Mouse (Mus musculus) CD4-positive helper T cell, adult 2 months (primary cell): ENCODE measurements around the gene Olfr1493-ps1.

ENCODE experiments used
- DNase-seq: peaks from one replicate; pipeline ENCODE4 v3.0.0-alpha.2; 2012; ENCODE audit warnings: low read depth, missing footprints, low spot score

Olfr1493-ps1 gene

DNA sequence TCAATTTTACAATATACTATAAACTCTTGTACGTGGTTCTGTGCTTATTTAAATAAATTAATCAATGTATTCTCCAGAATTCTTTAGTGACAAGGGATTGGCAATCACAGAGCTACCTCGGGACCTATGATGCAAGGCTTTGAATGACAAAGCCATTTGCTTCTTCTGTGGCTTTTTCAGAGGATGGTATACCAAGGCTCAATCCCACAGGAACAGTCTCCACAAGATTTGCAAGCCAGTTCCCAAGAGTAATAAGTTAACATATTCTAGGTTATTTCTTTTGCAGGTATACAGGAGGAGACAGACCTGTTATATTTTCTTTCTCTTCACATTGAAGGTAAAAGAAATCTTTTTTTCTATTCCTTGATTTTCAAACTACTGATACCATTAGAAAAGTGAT lies at the start of gene Olfr1493-ps1:
TSS of gene Olfr1493-ps1 (plus strand) at position 301 of the 400 bp plus-strand sequence.
- no peak for DNase-seq

DNA sequence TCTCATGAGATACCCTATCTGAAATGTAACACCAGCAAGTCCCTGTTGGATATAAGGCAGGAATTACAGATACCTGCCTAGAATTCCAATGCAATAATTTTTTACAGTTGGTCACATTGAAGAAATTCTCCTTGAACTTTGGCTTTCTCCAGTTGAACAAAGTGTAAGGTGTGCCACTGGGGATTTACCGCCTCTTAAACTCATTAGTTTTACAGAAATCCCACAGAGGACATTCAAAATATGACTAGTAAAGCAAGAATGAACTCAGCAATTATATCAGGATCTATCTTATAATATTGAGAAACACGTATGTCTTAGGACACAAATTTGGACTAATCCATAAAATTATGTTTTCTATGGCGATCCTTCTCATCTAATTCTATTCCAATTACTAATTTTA lies 26.1 kb upstream of the Olfr1493-ps1 start, which contains the start of gene Olfr1491:
TSS of gene Olfr1491 (plus strand) at position 301 of the 400 bp plus-strand sequence.
- no peak for DNase-seq

DNA sequence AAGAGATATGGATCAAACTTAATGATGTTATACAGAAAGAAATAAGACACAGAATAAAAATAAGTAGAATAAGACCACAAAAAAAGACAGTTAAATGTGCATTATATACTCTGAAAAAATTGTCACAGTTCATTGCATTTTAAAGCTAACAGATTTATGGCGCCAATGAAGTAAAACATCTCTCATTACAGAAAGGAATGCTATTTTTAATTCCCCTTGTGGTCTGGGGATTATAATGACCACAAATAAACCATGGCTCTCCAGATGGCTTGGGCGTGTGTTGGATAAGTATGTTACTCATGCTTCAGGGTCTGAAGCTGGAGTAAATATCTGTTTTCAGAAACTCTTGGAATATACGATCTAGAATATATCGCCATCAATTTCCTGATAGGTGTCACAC lies 16.4 kb downstream of the Olfr1493-ps1 start, which contains the start of gene Olfr1494:
TSS of gene Olfr1494 (plus strand) at position 301 of the 400 bp plus-strand sequence.
- no peak for DNase-seq

DNA sequence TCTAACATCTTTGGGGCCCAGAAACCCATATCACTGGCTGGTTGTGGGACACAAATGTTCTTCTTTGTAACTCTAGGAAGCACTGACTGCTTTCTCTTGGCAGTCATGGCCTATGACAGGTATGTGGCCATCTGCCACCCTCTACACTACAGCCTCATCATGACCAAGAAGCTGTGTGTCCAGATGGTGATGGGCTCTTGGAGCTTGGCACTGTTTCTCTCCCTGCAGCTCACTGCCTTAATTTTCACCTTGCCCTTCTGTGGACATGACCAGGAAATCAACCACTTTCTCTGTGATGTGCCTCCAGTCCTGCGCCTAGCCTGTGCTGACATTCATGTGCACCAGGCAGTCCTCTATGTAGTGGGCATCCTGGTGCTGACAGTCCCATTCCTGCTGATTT lies 26.3 kb downstream of the Olfr1493-ps1 start:
- no peak for DNase-seq

DNA sequence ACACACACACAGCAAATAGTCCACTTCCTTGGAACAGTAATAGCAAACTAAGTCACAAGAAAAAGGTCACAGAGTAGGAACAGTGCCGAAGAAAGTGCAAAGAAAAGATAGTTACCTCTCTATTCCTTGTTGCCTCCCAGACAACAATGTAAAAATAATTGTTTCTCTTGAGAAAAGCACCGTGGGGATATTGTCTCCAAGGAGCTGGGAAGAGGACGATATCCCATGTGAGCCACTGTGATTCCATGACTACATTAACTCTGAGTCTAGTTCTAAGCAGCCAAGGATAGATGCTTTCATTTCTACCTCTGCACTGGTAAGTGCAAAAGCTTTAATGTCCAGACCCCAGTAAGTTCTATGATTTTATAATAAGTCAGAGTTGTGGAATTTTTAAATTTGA lies 41.2 kb downstream of the Olfr1493-ps1 start, which contains the start of gene Olfr1495:
TSS of gene Olfr1495 (plus strand) at position 301 of the 400 bp plus-strand sequence.
- DNase-seq = no peak

DNA sequence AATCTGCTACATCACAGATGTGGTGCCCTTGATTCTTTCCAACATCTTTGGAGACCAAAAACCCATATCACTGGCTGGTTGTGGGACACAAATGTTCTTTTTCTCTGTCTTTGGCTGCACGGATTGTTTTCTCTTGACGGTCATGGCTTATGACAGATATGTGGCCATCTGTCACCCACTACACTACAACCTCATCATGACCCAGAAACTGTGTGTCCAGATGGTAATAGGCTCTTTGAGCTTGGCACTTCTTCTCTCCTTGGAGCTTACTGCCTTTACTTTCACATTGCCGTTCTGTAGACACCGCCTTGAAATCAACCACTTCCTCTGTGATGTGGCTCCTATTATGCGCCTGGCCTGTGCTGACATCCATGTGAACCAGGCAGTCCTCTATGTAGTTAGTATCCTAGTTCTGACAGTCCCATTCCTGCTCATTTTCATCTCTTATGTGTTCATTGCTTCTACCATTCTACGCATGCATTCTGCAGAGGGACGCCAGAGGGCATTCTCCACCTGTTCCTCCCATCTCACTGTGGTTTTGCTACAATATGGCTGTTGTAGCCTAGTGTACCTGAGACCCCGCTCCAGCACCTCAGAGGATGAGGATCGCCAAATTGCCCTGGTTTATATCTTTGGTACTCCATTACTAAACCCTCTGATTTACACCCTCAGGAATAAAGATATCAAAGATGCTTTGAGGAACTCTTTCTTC lies 45.6 kb downstream of the Olfr1493-ps1 start:
- DNase-seq = no peak

DNA sequence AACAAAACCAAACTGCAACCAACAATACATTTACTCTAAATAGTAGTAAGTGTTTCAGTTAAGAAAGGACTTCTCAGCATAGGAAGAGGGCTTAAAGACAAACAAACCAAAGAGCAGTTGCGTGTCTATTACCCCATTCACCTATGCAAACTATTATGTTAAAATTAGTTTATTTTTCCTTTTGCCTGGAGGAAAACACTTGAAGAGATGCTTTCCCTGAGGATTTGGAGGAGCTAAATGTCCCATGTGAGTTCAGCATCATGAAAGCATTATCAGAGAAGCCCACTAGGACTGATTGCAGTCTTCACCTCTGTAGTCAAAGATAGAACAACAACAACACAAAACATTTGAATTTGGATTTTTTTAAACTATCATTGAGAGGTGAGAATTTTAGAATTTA lies 54.5 kb downstream of the Olfr1493-ps1 start, which contains the start of gene Olfr1496:
TSS of gene Olfr1496 (plus strand) at position 301 of the 400 bp plus-strand sequence.
- no peak for DNase-seq
